Mouse (Mus musculus): Measurements from ENCODE around the gene Hba-a2. TPM values are rescaled to one million over a fixed set of nuclear protein-coding genes. Genes with fewer than 3 reads are reported as not detected.

Hba-a2 gene
- polyA plus RNA-seq, 1 experiment: 2,638 TPM

GRCm38 (mm10) chr11:32343350-32343749, 47.1 kb downstream of the Hba-a2 start:
- Histone ChIP-seq H3K4me1 (replicated peaks; ENCODE audit: control insufficient read depth, insufficient read depth, low read length) (0 out of 2 replicates have a peak, but pooled peaks cover 4% of the 10 kb centered on the region), H3K4me3 (ENCODE audit: control insufficient read depth, insufficient read depth, low read length) (no peak overlapping the region), H3K27ac (ENCODE audit: control insufficient read depth, insufficient read depth, low read length) (no peak overlapping the region), H3K36me3 (ENCODE audit: control insufficient read depth, insufficient read depth, low read length) (no peaks in the 10 kb centered on the region), H3K27me3 (ENCODE audit: control insufficient read depth, insufficient read depth, low read length) (peaks cover 2% of the 10 kb centered on the region; the same call in 1 of the 2 replicates)
- no peak for DNase-seq
- TF ChIP-seq POLR2A (IDR thresholded peaks at IDR 0.05; ENCODE audit: control insufficient read depth, extremely low read depth, insufficient read depth, low read length, poor library complexity): no peak
- no peak for TF ChIP-seq CTCF (IDR thresholded peaks at IDR 0.05; ENCODE audit: borderline replicate concordance, control insufficient read depth, extremely low read depth, insufficient read depth, low read length, poor library complexity)
- WGBS: 97% methylated on average over 1 of the region's 1 CpGs

- Histone ChIP-seq H3K27me3 (ENCODE audit: control insufficient read depth, insufficient read depth, low read length) (peaks cover 4% of the 10 kb centered on the region; the same call in 1 of the 2 replicates), H3K4me3 (ENCODE audit: control insufficient read depth, insufficient read depth, low read length) (no peak overlapping the region), H3K36me3 (ENCODE audit: control insufficient read depth, insufficient read depth, low read length) (no peaks in the 10 kb centered on the region), H3K27ac (ENCODE audit: control insufficient read depth, insufficient read depth, low read length) (no peak overlapping the region), H3K4me1 (replicated peaks; ENCODE audit: control insufficient read depth, insufficient read depth, low read length) (0 out of 2 replicates have a peak, but pooled peaks cover 4% of the 10 kb centered on the region)
- WGBS: 86% methylated on average over 6 of the region's 6 CpGs
- TF ChIP-seq POLR2A (IDR thresholded peaks at IDR 0.05; ENCODE audit: control insufficient read depth, extremely low read depth, insufficient read depth, low read length, poor library complexity): no peak
- TF ChIP-seq CTCF (IDR thresholded peaks at IDR 0.05; ENCODE audit: borderline replicate concordance, control insufficient read depth, extremely low read depth, insufficient read depth, low read length, poor library complexity): no peak
- no peak for DNase-seq
Observed at GRCm38 (mm10) chr11:32345504-32346297, 49.4 kb downstream of the Hba-a2 start.

Other genes with a start within 250 kb of the Hba-a2 start
- 16.4 and 19.9 TPM in 2 replicates for gene Il9r, start 96.2 kb upstream of the Hba-a2 start, polyA plus RNA-seq (2012; rRNA removed)
- gene Snrnp25, start 91.1 kb upstream of the Hba-a2 start, polyA plus RNA-seq (2012; rRNA removed): 56.3 and 66.1 TPM in 2 replicates
- gene Rhbdf1, start 74.2 kb upstream of the Hba-a2 start, polyA plus RNA-seq (2012; rRNA removed): 29.9 and 44.9 TPM in 2 replicates
- 21.0 and 25.5 TPM in 2 replicates for gene Mpg, start 70.0 kb upstream of the Hba-a2 start, polyA plus RNA-seq (2012; rRNA removed)
- 107 and 118 TPM in 2 replicates for gene Nprl3, start 28.8 kb upstream of the Hba-a2 start, polyA plus RNA-seq (2012; rRNA removed)
- gene Hba-x, start 20.1 kb upstream of the Hba-a2 start, polyA plus RNA-seq (2012; rRNA removed): 1.3 and 1.9 TPM in 2 replicates
- gene Hba-a1, start 13.0 kb upstream of the Hba-a2 start, polyA plus RNA-seq (2012; rRNA removed): 1,371 and 1,698 TPM in 2 replicates
- gene Hbq1b, start 9.5 kb upstream of the Hba-a2 start, polyA plus RNA-seq (2012; rRNA removed): 0.23 TPM in 1 of 2 replicates, not detected in the other
- 0.27 TPM in 1 of 2 replicates, not detected in the other for gene Hbq1a, start 3.6 kb downstream of the Hba-a2 start, polyA plus RNA-seq (2012; rRNA removed)
- 6.8 and 7.5 TPM in 2 replicates for gene Sh3pxd2b, start 51.3 kb downstream of the Hba-a2 start, polyA plus RNA-seq (2012; rRNA removed)
- 8.7 and 9.1 TPM in 2 replicates for gene Ubtd2, start 158.9 kb downstream of the Hba-a2 start, polyA plus RNA-seq (2012; rRNA removed)
- gene Efcab9, start 235.6 kb downstream of the Hba-a2 start, polyA plus RNA-seq (2012; rRNA removed): 0.71 and 0.85 TPM in 2 replicates
- 50.3 and 55.4 TPM in 2 replicates for gene Stk10, start 236.8 kb downstream of the Hba-a2 start, polyA plus RNA-seq (2012; rRNA removed)

Data from thymus, adult 2 months (tissue).